Mouse (Mus musculus): ENCODE data around the gene Gm8247. TPM values are rescaled to one million over a fixed set of nuclear protein-coding genes. Genes with fewer than 3 reads are reported as not detected.
"Not testable (repeated sequence)": the region's sequence is repeated elsewhere in the genome, so short reads cannot be mapped to it uniquely, and the experiment has no call there.

The Gm8247 gene
- not detected in 2 replicates for polyA plus RNA-seq (2012; rRNA removed)

DNA sequence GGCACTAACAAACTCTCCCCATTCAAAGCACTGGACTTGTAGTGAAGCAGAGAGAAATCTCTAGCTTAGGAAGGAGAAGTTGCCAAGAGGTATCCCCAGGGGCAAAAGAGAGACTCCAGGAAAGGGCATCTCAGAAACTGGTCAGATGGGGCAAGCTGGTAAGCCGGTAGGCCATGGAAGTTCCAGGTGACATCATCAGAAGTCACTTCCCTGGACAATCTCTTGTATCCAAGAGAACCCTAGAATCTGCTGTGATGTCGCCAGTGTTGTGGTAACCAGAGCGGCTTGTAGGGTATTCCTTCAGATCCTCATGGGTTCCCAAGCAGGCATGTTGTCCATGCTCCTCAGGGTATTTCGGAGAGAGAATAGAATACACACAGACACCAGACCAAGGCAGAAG lies at the start of gene Gm8247:
TSS of gene Gm8247 (plus strand) at position 301 of the 400 bp plus-strand sequence.
- DNase-seq (ENCODE audit: low read depth), result not testable (repeated sequence)

DNA sequence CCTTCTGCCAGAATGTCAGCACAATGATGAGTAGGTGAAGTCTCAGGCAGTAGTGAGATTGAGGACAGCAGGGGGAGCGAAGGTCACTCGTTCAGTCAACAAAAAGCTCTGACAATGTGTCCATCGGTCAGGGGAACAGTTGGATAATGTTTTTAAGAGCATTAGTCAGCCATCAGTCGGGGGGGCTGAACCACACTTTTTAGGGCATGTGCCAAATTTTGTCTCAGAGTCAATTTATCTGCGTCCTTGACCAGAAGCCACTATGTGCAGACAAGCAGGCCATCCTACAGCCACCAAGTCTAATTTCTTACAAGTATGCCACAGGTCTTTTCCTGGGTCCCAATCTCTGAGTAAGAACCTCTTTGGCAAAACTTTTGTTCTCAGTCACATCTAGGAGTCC lies 35.0 kb upstream of the Gm8247 start:
- not testable (repeated sequence) for DNase-seq (ENCODE audit: low read depth)

DNA sequence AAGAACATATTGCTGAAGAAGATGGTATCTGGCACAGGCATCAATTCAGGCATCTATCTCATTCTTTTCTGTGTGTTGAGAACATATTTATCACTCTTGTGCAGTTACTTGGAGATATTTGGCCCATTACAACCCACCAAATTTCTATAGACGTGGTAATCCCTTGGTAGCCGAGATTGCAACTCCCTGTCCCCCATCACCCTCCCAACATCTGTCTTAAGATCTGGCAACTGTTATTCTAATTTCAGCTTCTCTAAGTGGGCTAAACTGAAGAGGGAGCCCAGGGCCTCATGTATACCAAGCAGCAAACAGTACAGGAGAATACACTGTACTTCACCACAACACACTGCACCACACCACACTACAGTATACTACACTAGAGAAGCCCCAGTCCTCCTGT lies 8.8 kb downstream of the Gm8247 start:
- not testable (repeated sequence) for DNase-seq (ENCODE audit: low read depth)

DNA sequence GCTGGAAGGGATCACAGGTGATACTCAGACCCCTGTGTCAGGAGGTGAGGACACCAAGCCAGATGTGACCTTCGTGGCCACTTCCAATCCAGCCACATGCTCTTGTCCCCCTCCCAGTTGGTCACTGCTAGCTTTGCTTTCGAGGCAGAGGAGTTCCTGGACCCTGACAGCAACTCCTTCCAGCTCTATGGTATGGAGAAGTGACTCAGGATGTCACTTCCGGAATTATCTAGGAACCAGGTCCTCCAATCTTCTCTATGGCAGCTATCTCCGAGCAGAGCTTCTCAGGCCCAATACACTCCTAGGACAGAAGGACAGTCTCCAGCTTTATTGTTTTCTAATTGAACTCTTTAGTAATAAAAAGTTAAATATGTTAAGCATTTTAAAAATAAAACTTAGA lies 44.8 kb downstream of the Gm8247 start, which contains the start of gene Gm5624:
TSS of gene Gm5624 (minus strand) at position 202 of the 400 bp plus-strand sequence.
- not testable (repeated sequence) for DNase-seq (ENCODE audit: low read depth)

Other genes starting within 250 kb of the Gm8247 start
- gene Gm5930, start 244.6 kb upstream of the Gm8247 start, polyA plus RNA-seq (2012; rRNA removed), result not detected in 2 replicates
- not detected in 2 replicates for gene Gm8229, start 217.8 kb upstream of the Gm8247 start, polyA plus RNA-seq (2012; rRNA removed)
- not detected in 2 replicates for gene Gm3371, start 172.5 kb upstream of the Gm8247 start, polyA plus RNA-seq (2012; rRNA removed)
- gene Gm8232, start 149.5 kb upstream of the Gm8247 start, polyA plus RNA-seq (2012; rRNA removed), result not detected in 2 replicates
- gene BC061237, start 90.7 kb upstream of the Gm8247 start, polyA plus RNA-seq (2012; rRNA removed), result not detected in 2 replicates
- gene Gm17093, start 64.9 kb upstream of the Gm8247 start, polyA plus RNA-seq (2012; rRNA removed), result not detected in 2 replicates
- not detected in 2 replicates for gene Gm5624, start 44.8 kb downstream of the Gm8247 start, polyA plus RNA-seq (2012; rRNA removed)
- gene Gm8257, start 123.3 kb downstream of the Gm8247 start, polyA plus RNA-seq (2012; rRNA removed), result not detected in 2 replicates
- not detected in 2 replicates for gene Gm8267, start 167.2 kb downstream of the Gm8247 start, polyA plus RNA-seq (2012; rRNA removed)